8 mouse cellular contexts compared by ENCODE assay signal in genomic region chr12:69241771-69242431, GRCm38 (mm10). TPM values are rescaled to one million over a fixed set of nuclear protein-coding genes. Genes with fewer than 3 reads are reported as not detected.
A peak's percentile ranks its signal among the peaks of the same experiment; 100 is the strongest.
DNase-seq lines count a peak whose midpoint lies in the region; ATAC-seq lines count a peak whose summit lies in the region.

No protein-coding gene starts in this region.

- peak overlapping the region; percentile 84 for H3K9ac ChIP-seq in hindbrain, embryonic 14.5 days

- H3K4me3 ChIP-seq in hindbrain, embryonic 14.5 days (replicated peaks; ENCODE audit: low read length): peak overlapping the region; percentile 83

- WGBS in hindbrain, embryonic 14.5 days: under 1% methylated on average over 52 of the region's 64 CpGs

- peak overlapping the region; percentile 65 for H3K4me2 ChIP-seq in hindbrain, embryonic 14.5 days (replicated peaks)

- H3K9me3 ChIP-seq in hindbrain, embryonic 14.5 days (ENCODE audit: control insufficient read depth, low read length): no peaks in the 10 kb centered on the region

- peak overlapping the region; percentile 78 for H3K27ac ChIP-seq in hindbrain, embryonic 14.5 days

- peak; percentile 95 for ATAC-seq in hindbrain, embryonic 14.5 days (ENCODE audit: low FRiP score)

- DNase-seq in NIH3T3 (ENCODE audit: low read depth): peak; percentile 82
- peak; percentile 87 to 89 for DNase-seq in cerebellum, postnatal 25 days
- DNase-seq in frontal cortex, postnatal 25 days (ENCODE audit: low spot score in 2 of 2): peak; percentile 47 to 66
- peak; percentile 73 for DNase-seq in hindbrain, embryonic 14.5 days (ENCODE audit: low spot score)
- peak; percentile 39 for DNase-seq in left cerebral cortex, adult 11 months (ENCODE audit: low spot score)
- DNase-seq in lung, postnatal 4 days: peak; percentile 81 to 85
- DNase-seq in retina, postnatal 7 days (ENCODE audit: low read depth, low spot score): peak; percentile 53
- peak; percentile 55 to 56 for DNase-seq in urinary bladder, adult 18-20 months (ENCODE audit: low spot score in 2 of 2)

- H3K27me3 ChIP-seq in hindbrain, embryonic 14.5 days (ENCODE audit: control insufficient read depth, insufficient read depth, low read length): no peaks in the 10 kb centered on the region

- no peaks in the 10 kb centered on the region for H3K4me1 ChIP-seq in hindbrain, embryonic 14.5 days (replicated peaks; ENCODE audit: control insufficient read depth, insufficient read depth, low read length)

- H3K36me3 ChIP-seq in hindbrain, embryonic 14.5 days (replicated peaks; ENCODE audit: control insufficient read depth, insufficient read depth): no peaks in the 10 kb centered on the region

RNA-seq across cellular contexts. Expression of gene Klhdc1, which starts 0.9 kb away (rescaled TPM):
- polyA plus RNA-seq in hindbrain, embryonic 14.5 days (2014; fragmentation: Nextera tagmentation; extraction: Ambion mirVana): 13.7 and 17.2 TPM in 2 replicates

RNA-seq across cellular contexts. Expression of gene Pole2, which starts 13.9 kb away (rescaled TPM):
- polyA plus RNA-seq in hindbrain, embryonic 14.5 days (2014; fragmentation: Nextera tagmentation; extraction: Ambion mirVana): 4.2 and 4.5 TPM in 2 replicates

RNA-seq across cellular contexts. Expression of gene Gm49384, which starts 37.8 kb away (rescaled TPM):
- 10.4 and 12.5 TPM in 2 replicates for polyA plus RNA-seq in hindbrain, embryonic 14.5 days (2014; fragmentation: Nextera tagmentation; extraction: Ambion mirVana)

RNA-seq across cellular contexts. Expression of gene Dnaaf2, which starts 43.7 kb away (rescaled TPM):
- polyA plus RNA-seq in hindbrain, embryonic 14.5 days (2014; fragmentation: Nextera tagmentation; extraction: Ambion mirVana): 5.7 and 7.0 TPM in 2 replicates

RNA-seq across cellular contexts. Expression of gene Gm49383, which starts 45.0 kb away (rescaled TPM):
- polyA plus RNA-seq in hindbrain, embryonic 14.5 days (2014; fragmentation: Nextera tagmentation; extraction: Ambion mirVana): 12.7 and 15.3 TPM in 2 replicates

Comparison
In these comparisons a context has a peak if more than half of its experiments do, and no peak if none do; other contexts are left out.
1. Peak in every context shown above with its lines: DNase-seq, ATAC-seq, H3K4me3 ChIP-seq and H3K27ac ChIP-seq.